Mouse (Mus musculus) embryonic facial prominence, embryonic 12.5 days (tissue): Measurements from ENCODE around the gene Myh3. TPM values are rescaled to one million over a fixed set of nuclear protein-coding genes. Genes with fewer than 3 reads are reported as not detected.
A peak's percentile ranks its signal among the peaks of the same experiment; 100 is the strongest.

Source experiments
- ATAC-seq: fragments of 200-750 bp; cut with Nextera tagmentation; 2 replicates; pipeline ENCODE4 v1.8.0; 2017; ENCODE audit not compliant: insufficient number of reproducible peaks, insufficient read depth, low FRiP score, low TSS enrichment
- H3K27ac ChIP-seq: fragments of 300-500 bp; sonication (generic); 2 replicates; pipeline ENCODE4 v1.5.1; 2016; ENCODE audit warnings: mild to moderate bottlenecking
- H3K27me3 ChIP-seq: fragments of 300-500 bp; sonication (generic); 2 replicates; pipeline ENCODE4 v1.6.1; 2016; ENCODE audit warnings: mild to moderate bottlenecking, moderate library complexity
- H3K36me3 ChIP-seq: fragments of 300-500 bp; sonication (generic); 2 replicates; pipeline ENCODE4 v1.6.1; 2016; ENCODE audit warnings: mild to moderate bottlenecking
- H3K4me1 ChIP-seq: fragments of 300-500 bp; sonication (generic); 2 replicates; pipeline ENCODE4 v1.6.1; 2016
- H3K4me2 ChIP-seq: fragments of 300-500 bp; sonication (generic); replicated peaks from 2 replicates; pipeline ENCODE4 v1.6.1; 2016; ENCODE audit warnings: mild to moderate bottlenecking, moderate library complexity
- H3K4me3 ChIP-seq: fragments of 300-500 bp; sonication (generic); 2 replicates; pipeline ENCODE4 v1.5.1; 2016; ENCODE audit warnings: mild to moderate bottlenecking
- H3K9ac ChIP-seq: fragments of 300-500 bp; sonication (generic); 2 replicates; pipeline ENCODE4 v1.6.1; 2016; ENCODE audit warnings: mild to moderate bottlenecking, moderate library complexity
- H3K9me3 ChIP-seq: fragments of 300-500 bp; sonication (generic); 2 replicates; pipeline ENCODE4 v1.6.1; 2016; ENCODE audit warnings: mild to moderate bottlenecking, moderate library complexity
- WGBS: fragments of 180-500 bp; shearing (Covaris S2); methylation state at CpG from one replicate; pipeline ENCODE4 v1.1.7; 2016; 5-methylcytosine and 5-hydroxymethylcytosine counted together
- polyA plus RNA-seq: library from polyadenylated mRNA; unstranded; fragments of >200 nt; fragmentation: Nextera tagmentation; extraction: Ambion mirVana; gene quantifications from 2 replicates; pipeline ENCODE4 v1.2.1, GENCODE M21; 2016

Gene Myh3
- polyA plus RNA-seq, 1 experiment from 2014 or later = 34.6 TPM

GRCm38 (mm10) chr11:67049256-67049655 is 28.8 kb upstream of the Myh3 start:
- peaks cover 13% of the 10 kb centered on the region for H3K4me1 ChIP-seq
- H3K36me3 ChIP-seq = peaks cover 17% of the 10 kb centered on the region
- no peak overlapping the region for H3K27ac ChIP-seq
- no peak overlapping the region for H3K9ac ChIP-seq
- H3K4me3 ChIP-seq = no peak overlapping the region
- 85% methylated on average over 3 of the region's 3 CpGs for WGBS
- H3K9me3 ChIP-seq = no peaks in the 10 kb centered on the region
- H3K4me2 ChIP-seq = no peak overlapping the region
- no peaks in the 10 kb centered on the region for H3K27me3 ChIP-seq
- ATAC-seq = no peak

- H3K36me3 ChIP-seq = peaks cover 18% of the 10 kb centered on the region
- H3K27ac ChIP-seq = peak overlapping the region; percentile 83
- H3K9ac ChIP-seq = peak overlapping the region; percentile 84
- H3K9me3 ChIP-seq = no peaks in the 10 kb centered on the region
- H3K4me3 ChIP-seq = peak overlapping the region; percentile 100
- 8% methylated on average over 16 of the region's 16 CpGs for WGBS
- no peaks in the 10 kb centered on the region for H3K27me3 ChIP-seq
- peaks cover 9% of the 10 kb centered on the region for H3K4me1 ChIP-seq
- H3K4me2 ChIP-seq = peak overlapping the region; percentile 58
- no peak for ATAC-seq
Observed at GRCm38 (mm10) chr11:67051676-67052320, 26.3 kb upstream of the Myh3 start.

GRCm38 (mm10) chr11:67052321-67052952 is 25.7 kb upstream of the Myh3 start, which contains the start of the genes Adprm and Sco1:
TSS of gene Adprm (minus strand) at chr11:67052594.
TSS of gene Sco1 (plus strand) at chr11:67052670.
- Histone ChIP-seq H3K4me2 (peak within 1 kb of the TSS; percentile 58), H3K9ac (peak within 1 kb of the TSS; percentile 84), H3K9me3 (no peaks in the 10 kb centered on the region), H3K27ac (peak within 1 kb of the TSS; percentile 83), H3K4me3 (peak within 1 kb of the TSS; percentile 100), H3K27me3 (no peaks in the 10 kb centered on the region), H3K4me1 (peaks cover 9% of the 10 kb centered on the region), H3K36me3 (peaks cover 24% of the 10 kb centered on the region)
- peak; percentile 89 for ATAC-seq
- under 1% methylated on average over 50 of the region's 50 CpGs for WGBS

- H3K4me2 ChIP-seq = no peak overlapping the region
- peaks cover 9% of the 10 kb centered on the region for H3K4me1 ChIP-seq
- H3K4me3 ChIP-seq = no peak overlapping the region
- 85% methylated on average over 8 of the region's 8 CpGs for WGBS
- H3K36me3 ChIP-seq = peaks cover 42% of the 10 kb centered on the region
- no peak overlapping the region for H3K27ac ChIP-seq
- no peak overlapping the region for H3K9ac ChIP-seq
- no peaks in the 10 kb centered on the region for H3K27me3 ChIP-seq
- H3K9me3 ChIP-seq = no peaks in the 10 kb centered on the region
- no peak for ATAC-seq
Observed at GRCm38 (mm10) chr11:67054754-67055365, 23.2 kb upstream of the Myh3 start.

DNA sequence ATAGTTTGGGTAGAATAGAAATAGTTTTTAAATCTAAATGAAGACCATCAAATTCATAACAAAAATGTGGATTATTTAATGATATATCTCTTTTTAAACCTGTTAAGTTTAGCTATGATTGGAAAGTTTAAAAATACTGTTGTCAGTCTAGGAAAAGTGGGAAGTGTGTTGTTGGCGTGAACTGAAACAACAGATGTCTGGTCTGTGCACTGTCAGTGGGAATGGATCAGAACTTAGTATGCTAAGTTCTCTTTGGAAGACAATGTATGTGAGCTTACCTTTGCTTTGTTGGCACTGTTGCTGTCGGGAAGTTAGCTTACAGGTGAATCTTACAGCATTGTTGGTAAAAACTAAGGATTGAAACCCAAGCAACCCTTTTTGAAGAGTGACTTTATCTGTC is 16.8 kb upstream of the Myh3 start:
- 97% methylated on average over 2 of the region's 2 CpGs for WGBS
- H3K4me2 ChIP-seq = no peak overlapping the region
- H3K9me3 ChIP-seq = no peaks in the 10 kb centered on the region
- no peaks in the 10 kb centered on the region for H3K27me3 ChIP-seq
- no peak for ATAC-seq
- no peak overlapping the region for H3K9ac ChIP-seq
- H3K27ac ChIP-seq = no peak overlapping the region
- no peaks in the 10 kb centered on the region for H3K4me1 ChIP-seq
- no peak overlapping the region for H3K4me3 ChIP-seq
- peaks cover 78% of the 10 kb centered on the region for H3K36me3 ChIP-seq

DNA sequence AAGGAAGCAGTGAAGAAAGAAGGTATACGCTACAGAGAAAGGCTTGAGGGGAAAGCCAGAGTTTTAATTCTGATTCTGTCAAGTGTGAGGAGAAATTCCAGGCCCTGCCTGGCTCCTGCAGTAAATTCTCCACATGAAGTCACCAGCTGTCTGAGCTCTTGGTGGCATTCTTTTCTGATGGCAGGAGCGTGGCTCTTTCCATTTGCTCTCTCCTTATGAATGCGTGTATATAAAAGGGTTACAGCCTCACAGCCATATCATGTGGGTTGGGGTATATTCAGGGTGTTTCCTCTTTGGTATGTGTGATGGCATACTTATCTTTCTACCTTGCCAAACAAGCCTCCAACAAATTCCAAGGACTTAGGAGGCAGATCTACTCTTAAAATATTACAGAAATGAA is 15.4 kb upstream of the Myh3 start:
- Histone ChIP-seq H3K27me3 (no peaks in the 10 kb centered on the region), H3K9ac (no peak overlapping the region), H3K4me1 (no peaks in the 10 kb centered on the region), H3K4me3 (no peak overlapping the region), H3K9me3 (no peaks in the 10 kb centered on the region), H3K4me2 (no peak overlapping the region), H3K27ac (no peak overlapping the region), H3K36me3 (peaks cover 69% of the 10 kb centered on the region)
- no peak for ATAC-seq
- 90% methylated on average over 3 of the region's 3 CpGs for WGBS

DNA sequence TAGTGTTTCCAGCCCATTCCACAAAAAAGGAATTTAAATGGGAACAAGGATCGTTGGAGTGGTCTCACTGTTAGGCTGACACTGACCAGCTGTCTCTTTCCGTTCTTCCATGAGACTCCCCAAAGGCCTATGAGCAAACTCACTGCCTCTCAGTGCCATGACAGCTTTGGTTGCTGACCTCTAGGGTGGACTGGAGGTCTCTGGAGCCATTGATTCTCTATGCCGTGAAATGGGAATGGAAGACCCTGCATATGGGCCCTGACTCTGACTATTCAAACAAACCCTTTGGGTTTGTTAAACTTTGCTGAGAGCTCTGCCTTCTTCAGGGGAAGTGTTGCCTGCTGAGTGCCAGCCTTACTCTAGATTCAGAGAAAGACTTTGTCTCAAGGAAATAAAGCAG is 10.4 kb upstream of the Myh3 start:
- H3K27ac ChIP-seq = no peak overlapping the region
- no peak overlapping the region for H3K4me2 ChIP-seq
- no peaks in the 10 kb centered on the region for H3K9me3 ChIP-seq
- H3K4me1 ChIP-seq = no peaks in the 10 kb centered on the region
- 92% methylated on average over 3 of the region's 3 CpGs for WGBS
- H3K9ac ChIP-seq = no peak overlapping the region
- peaks cover 34% of the 10 kb centered on the region for H3K36me3 ChIP-seq
- no peak for ATAC-seq
- no peaks in the 10 kb centered on the region for H3K27me3 ChIP-seq
- no peak overlapping the region for H3K4me3 ChIP-seq

DNA sequence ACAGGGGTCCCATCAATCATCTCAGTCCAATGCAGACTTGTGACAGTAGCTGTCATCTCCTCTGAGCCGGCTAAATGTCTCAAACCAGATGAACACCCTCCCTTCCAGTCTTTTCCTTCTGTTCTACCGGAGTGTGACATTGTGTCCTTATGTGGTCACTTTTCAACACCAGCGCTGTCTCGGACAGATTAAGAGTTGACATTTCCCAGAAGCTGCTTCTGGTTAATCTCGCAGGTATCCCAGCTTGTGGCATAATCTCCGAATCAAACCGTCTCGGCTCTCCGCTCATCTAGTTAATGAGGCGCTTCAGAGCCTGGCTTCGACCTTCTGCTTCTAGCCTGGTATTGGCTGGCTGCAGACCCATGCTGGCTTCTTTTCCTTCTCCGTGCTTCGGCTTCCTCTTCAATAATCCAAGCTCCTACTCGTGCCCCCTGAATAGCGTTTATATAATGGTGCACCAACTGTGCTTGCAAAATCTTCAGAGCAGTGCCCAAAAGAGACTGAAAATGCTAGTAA is 5.4 kb upstream of the Myh3 start:
- no peaks in the 10 kb centered on the region for H3K36me3 ChIP-seq
- WGBS = 78% methylated on average over 15 of the region's 15 CpGs
- H3K4me3 ChIP-seq = no peak overlapping the region
- no peak overlapping the region for H3K9ac ChIP-seq
- H3K27ac ChIP-seq = no peak overlapping the region
- no peaks in the 10 kb centered on the region for H3K4me1 ChIP-seq
- H3K4me2 ChIP-seq = no peak overlapping the region
- H3K27me3 ChIP-seq = no peaks in the 10 kb centered on the region
- no peaks in the 10 kb centered on the region for H3K9me3 ChIP-seq
- ATAC-seq = no peak

DNA sequence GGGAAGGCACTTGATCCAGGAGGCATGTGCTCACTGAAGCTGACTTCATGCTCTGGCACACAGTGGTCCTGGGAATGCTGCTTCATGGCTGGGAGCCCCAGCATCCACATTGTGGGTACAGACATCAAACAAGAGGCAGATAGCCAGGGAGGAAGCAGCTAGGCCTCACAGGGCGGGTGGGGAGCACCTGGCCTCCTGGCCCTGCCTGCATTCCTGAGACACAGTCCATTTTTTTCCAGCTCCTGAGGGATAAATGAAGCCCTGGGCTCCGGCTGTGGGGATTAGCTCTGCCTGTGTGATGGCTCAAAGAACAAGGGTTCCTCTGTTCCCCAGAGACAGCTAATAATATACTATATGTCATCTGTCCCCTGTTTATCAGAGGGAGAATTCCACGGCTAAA is 3.1 kb upstream of the Myh3 start:
- ATAC-seq = no peak
- Histone ChIP-seq H3K9ac (no peak overlapping the region), H3K27ac (no peak overlapping the region), H3K36me3 (no peaks in the 10 kb centered on the region), H3K4me1 (no peaks in the 10 kb centered on the region), H3K4me2 (no peak overlapping the region), H3K9me3 (no peaks in the 10 kb centered on the region), H3K27me3 (no peaks in the 10 kb centered on the region), H3K4me3 (no peak overlapping the region)
- 23% methylated on average over 3 of the region's 3 CpGs for WGBS

- ATAC-seq = no peak
- H3K4me1 ChIP-seq = peaks cover 7% of the 10 kb centered on the region; the same call in 1 of the 2 replicates
- no peak overlapping the region for H3K27ac ChIP-seq
- H3K4me2 ChIP-seq = no peak overlapping the region
- H3K4me3 ChIP-seq = no peak overlapping the region
- no peak overlapping the region for H3K9ac ChIP-seq
- no peaks in the 10 kb centered on the region for H3K27me3 ChIP-seq
- no peaks in the 10 kb centered on the region for H3K9me3 ChIP-seq
- 85% methylated on average over 5 of the region's 5 CpGs for WGBS
- no peaks in the 10 kb centered on the region for H3K36me3 ChIP-seq
Observed at GRCm38 (mm10) chr11:67076781-67077180, 1.3 kb upstream of the Myh3 start.

DNA sequence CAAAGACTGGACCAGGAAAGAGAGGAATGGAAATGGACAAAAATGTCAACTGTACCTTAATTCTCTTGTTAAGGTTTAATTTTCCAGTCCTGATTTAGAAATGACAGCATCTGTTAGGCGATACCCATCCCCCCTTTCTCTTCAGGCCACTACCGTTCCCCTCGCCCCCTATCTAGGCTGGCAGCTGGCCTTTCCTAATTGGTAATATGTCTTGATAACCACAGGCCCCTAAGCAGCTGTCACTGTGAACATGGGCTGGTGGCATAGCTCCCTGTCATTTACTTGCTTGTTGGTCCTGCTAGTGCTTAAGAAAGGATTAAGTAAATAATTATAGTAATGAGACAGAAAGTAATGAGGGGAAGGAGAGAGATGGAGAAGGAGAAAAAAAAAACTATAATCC is 665 bp upstream of the Myh3 start:
- no peaks in the 10 kb centered on the region for H3K27me3 ChIP-seq
- no peak overlapping the region for H3K4me2 ChIP-seq
- 60% methylated on average over 3 of the region's 3 CpGs for WGBS
- H3K36me3 ChIP-seq = no peaks in the 10 kb centered on the region
- no peak overlapping the region for H3K9ac ChIP-seq
- H3K4me1 ChIP-seq = peaks cover 7% of the 10 kb centered on the region; the same call in 1 of the 2 replicates
- no peak overlapping the region for H3K27ac ChIP-seq
- no peak for ATAC-seq
- no peaks in the 10 kb centered on the region for H3K9me3 ChIP-seq
- H3K4me3 ChIP-seq = no peak overlapping the region

DNA sequence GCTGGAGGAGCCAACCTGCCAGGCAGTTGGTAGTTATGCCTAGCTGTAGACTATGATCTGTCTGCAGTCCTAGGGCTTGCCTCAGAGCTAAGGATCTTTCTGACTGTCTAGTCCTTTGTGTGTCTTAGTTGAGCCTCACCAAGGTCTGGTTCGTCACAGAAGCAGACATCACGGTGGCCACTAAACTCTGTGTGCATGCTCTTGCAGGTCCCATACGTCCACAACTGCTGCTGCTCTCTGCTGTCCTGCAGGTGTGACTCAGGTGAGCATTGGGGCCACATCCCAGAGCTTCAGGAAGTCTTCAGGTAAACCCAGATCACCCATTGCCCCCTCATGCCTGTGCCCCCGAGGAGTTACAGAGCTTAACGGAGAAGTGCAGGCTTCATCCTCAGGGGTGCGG is 788 bp downstream of the Myh3 start:
- Histone ChIP-seq H3K4me2 (no peak overlapping the region), H3K27ac (no peak overlapping the region), H3K9ac (no peak overlapping the region), H3K36me3 (no peaks in the 10 kb centered on the region), H3K4me3 (no peak overlapping the region), H3K27me3 (peaks cover 5% of the 10 kb centered on the region; the same call in 1 of the 2 replicates), H3K9me3 (no peaks in the 10 kb centered on the region), H3K4me1 (peaks cover 7% of the 10 kb centered on the region; the same call in 1 of the 2 replicates)
- no peak for ATAC-seq
- 84% methylated on average over 6 of the region's 6 CpGs for WGBS
